Mouse (Mus musculus) liver, embryonic 14.5 days (tissue): ENCODE measurements at regions not wholly inside any gene's neighbourhood (a gene's known extent, or its start where the extent isn't known, plus 50 kb on each side); places are given as distances from the start of the nearest gene placed in this dataset.

Source experiments
- CTCF ChIP-seq: IDR thresholded peaks from 2 replicates; pipeline ENCODE4 v1.5.1; 2016; ENCODE audit warnings: antibody characterized with exemption, low read depth, control low read depth
- EP300 ChIP-seq: IDR thresholded peaks from 2 replicates; pipeline ENCODE4 v1.6.1; 2016; ENCODE audit warnings: antibody characterized with exemption, low read depth

DNA sequence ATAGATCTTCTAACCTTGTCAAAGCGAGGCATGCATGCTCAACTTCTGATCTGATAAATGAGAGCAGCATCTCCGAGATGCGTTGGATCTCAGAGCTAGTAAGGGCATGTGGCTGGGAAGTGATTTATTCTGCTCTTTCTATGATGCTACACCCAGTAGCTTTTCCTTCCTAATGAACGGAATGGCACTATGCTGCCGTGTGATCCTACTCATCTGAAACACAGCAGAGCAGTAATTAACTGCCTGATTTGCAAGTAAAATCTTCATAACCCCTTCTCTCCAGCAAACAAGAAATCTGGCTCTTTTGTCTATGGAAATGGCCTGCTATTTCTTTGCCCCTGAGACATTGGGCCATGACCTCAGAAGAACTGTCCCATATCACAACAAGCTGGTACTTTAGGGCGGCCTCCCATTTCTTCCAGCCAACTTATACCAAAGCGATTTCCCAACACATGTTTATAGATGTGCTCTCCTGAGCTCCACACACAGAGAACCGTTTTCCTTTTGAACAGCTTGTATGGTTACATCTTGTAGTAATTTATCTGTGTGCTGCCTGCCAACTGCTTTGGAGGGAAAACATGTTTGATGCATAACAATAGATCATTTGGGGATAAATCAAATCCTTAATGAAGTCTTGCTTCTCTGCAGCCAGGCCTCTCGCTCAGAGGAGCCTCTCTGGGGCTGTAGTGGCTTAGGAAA lies 144.6 kb downstream of the Pah start:
- TF ChIP-seq EP300 = no peak
- no peak for TF ChIP-seq CTCF
